Mouse (Mus musculus) stomach, embryonic 15.5 days (tissue): ENCODE measurements around the gene Mybpc3. TPM values are rescaled to one million over a fixed set of nuclear protein-coding genes. Genes with fewer than 3 reads are reported as not detected.

Experiments
- ATAC-seq: fragments of 200-750 bp; cut with Nextera tagmentation; 2 replicates; pipeline ENCODE4 v1.8.0; 2017; ENCODE audit warnings: low read depth, moderate number of reproducible peaks, moderate TSS enrichment; ENCODE audit not compliant: insufficient read depth, low FRiP score
- H3K27ac ChIP-seq: fragments of 300-500 bp; sonication (generic); 2 replicates; pipeline ENCODE4 v1.5.1; 2015; ENCODE audit warnings: mild to moderate bottlenecking, inconsistent platforms
- H3K27me3 ChIP-seq: fragments of 300-500 bp; sonication (generic); replicated peaks from 2 replicates; pipeline ENCODE4 v1.6.1; 2015; ENCODE audit warnings: inconsistent platforms
- H3K36me3 ChIP-seq: fragments of 300-500 bp; sonication (generic); 2 replicates; pipeline ENCODE4 v1.6.1; 2015; ENCODE audit warnings: inconsistent platforms
- H3K4me1 ChIP-seq: fragments of 300-500 bp; sonication (generic); 2 replicates; pipeline ENCODE4 v1.6.1; 2015; ENCODE audit warnings: inconsistent platforms
- H3K4me2 ChIP-seq: fragments of 300-500 bp; sonication (generic); 2 replicates; pipeline ENCODE4 v1.6.1; 2015; ENCODE audit warnings: mild to moderate bottlenecking, inconsistent platforms
- H3K4me3 ChIP-seq: fragments of 300-500 bp; sonication (generic); replicated peaks from 2 replicates; pipeline ENCODE4 v1.5.1; 2015; ENCODE audit warnings: inconsistent platforms
- H3K9ac ChIP-seq: fragments of 300-500 bp; sonication (generic); 2 replicates; pipeline ENCODE4 v1.6.1; 2015; ENCODE audit warnings: inconsistent platforms
- H3K9me3 ChIP-seq: fragments of 300-500 bp; sonication (generic); 2 replicates; pipeline ENCODE4 v1.6.1; 2016; ENCODE audit warnings: inconsistent platforms
- WGBS: fragments of 180-500 bp; shearing (Covaris S2); methylation state at CpG from one replicate; pipeline ENCODE4 v1.1.7; 2015; 5-methylcytosine and 5-hydroxymethylcytosine counted together
- polyA plus RNA-seq: library from polyadenylated mRNA; unstranded; fragments of >200 nt; fragmentation: Nextera tagmentation; extraction: Ambion mirVana; gene quantifications from 2 replicates; pipeline ENCODE4 v1.2.1, GENCODE M21; 2015

Mybpc3 gene
- polyA plus RNA-seq, 1 experiment from 2014 or later = 0.67 TPM

DNA sequence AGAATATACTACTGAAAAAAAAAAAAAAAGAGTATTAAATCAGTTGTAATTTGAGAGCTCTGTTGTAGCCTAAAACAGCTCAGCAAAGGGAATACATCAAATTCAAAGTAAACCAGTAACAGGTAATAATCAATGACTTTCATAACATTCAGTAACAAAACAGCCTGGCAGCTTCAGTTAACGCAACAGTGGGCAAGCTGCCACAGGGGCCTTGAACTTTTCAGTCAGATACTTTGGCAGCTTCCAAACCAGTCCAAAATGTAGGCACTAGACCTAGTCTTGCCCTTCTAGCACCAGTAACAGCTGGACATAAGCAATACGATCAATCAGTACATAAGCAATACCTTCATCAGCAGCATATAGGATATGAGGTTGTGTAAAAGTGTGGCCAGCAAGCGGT, 36.1 kb downstream of the Mybpc3 start:
- Histone ChIP-seq H3K9ac (no peak overlapping the region), H3K9me3 (no peaks in the 10 kb centered on the region), H3K4me2 (no peak overlapping the region), H3K4me3 (no peak overlapping the region), H3K27ac (no peak overlapping the region), H3K4me1 (no peaks in the 10 kb centered on the region), H3K27me3 (no peaks in the 10 kb centered on the region), H3K36me3 (peaks cover 14% of the 10 kb centered on the region; the same call in 1 of the 2 replicates)
- no peak for ATAC-seq
- WGBS = 93% methylated on average over 3 of the region's 3 CpGs

GRCm38 (mm10) chr2:91157002-91157752, 39.2 kb downstream of the Mybpc3 start:
- peak; percentile 80 for ATAC-seq
- 42% methylated on average over 6 of the region's 6 CpGs for WGBS

DNA sequence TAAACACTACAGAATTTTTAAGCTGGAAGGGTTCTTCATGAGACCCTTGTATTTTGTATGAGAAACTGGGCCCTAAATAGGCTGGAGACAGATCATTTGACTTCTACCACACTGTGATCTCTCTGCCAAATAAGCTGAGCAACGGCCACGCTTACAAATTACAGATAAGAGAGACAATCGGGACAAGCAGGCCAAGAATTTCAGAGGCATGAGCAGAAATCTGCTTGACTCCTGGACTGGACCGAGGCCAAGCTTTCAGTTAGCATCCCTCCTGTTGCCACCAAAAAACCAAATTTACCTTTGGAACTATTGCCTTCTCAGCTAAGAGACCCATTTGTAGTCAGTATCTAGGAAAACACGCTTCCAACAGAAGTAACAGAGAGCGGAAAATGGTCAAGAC, 42.6 kb downstream of the Mybpc3 start:
- no peak overlapping the region for H3K27ac ChIP-seq
- no peaks in the 10 kb centered on the region for H3K27me3 ChIP-seq
- H3K36me3 ChIP-seq = 0 out of 2 replicates have a peak, but pooled peaks cover 16% of the 10 kb centered on the region
- no peak overlapping the region for H3K4me2 ChIP-seq
- H3K9ac ChIP-seq = no peak overlapping the region
- no peak for ATAC-seq
- H3K4me3 ChIP-seq = no peak overlapping the region
- WGBS = 73% methylated on average over 6 of the region's 6 CpGs
- no peaks in the 10 kb centered on the region for H3K9me3 ChIP-seq
- no peaks in the 10 kb centered on the region for H3K4me1 ChIP-seq

More at GRCm38 (mm10) chr2:91157002-91157752, 39.2 kb downstream of the Mybpc3 start:
- H3K27ac ChIP-seq = no peak overlapping the region; the same call in 1 of the 2 replicates
- H3K4me1 ChIP-seq = no peaks in the 10 kb centered on the region
- 0 out of 2 replicates have a peak, but pooled peaks cover 16% of the 10 kb centered on the region for H3K36me3 ChIP-seq
- H3K4me3 ChIP-seq = no peak overlapping the region
- no peaks in the 10 kb centered on the region for H3K27me3 ChIP-seq
- H3K9ac ChIP-seq = no peak overlapping the region
- no peaks in the 10 kb centered on the region for H3K9me3 ChIP-seq
- no peak overlapping the region for H3K4me2 ChIP-seq

- Histone ChIP-seq H3K9me3 (no peaks in the 10 kb centered on the region), H3K27me3 (no peaks in the 10 kb centered on the region), H3K27ac (no peak overlapping the region), H3K4me1 (no peaks in the 10 kb centered on the region), H3K9ac (no peak overlapping the region), H3K4me3 (no peak overlapping the region), H3K4me2 (no peak overlapping the region), H3K36me3 (0 out of 2 replicates have a peak, but pooled peaks cover 12% of the 10 kb centered on the region)
- 86% methylated on average over 4 of the region's 4 CpGs for WGBS
- ATAC-seq = no peak
Measured at GRCm38 (mm10) chr2:91162952-91163351, 45.0 kb downstream of the Mybpc3 start.

DNA sequence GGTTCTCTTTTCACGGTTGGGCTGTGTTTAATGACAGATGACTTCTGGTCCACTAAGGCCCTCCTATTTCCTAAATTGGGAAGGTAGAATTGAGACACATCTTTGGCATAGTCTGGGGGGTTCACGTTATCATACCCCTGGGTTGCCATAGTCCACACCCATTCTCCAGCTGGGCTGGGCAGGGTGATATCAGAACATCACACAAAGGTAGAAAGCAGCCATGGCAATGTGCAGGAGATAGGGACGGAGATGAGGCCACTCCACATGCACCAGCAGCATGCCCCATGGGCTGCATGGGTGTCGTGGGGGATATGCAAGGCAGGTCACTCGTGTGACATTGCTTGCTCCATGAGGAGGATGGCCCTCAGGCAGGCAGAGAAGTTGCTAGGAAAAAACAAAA, 45.6 kb downstream of the Mybpc3 start:
- H3K4me3 ChIP-seq = no peak overlapping the region
- 77% methylated on average over 5 of the region's 5 CpGs for WGBS
- no peak for ATAC-seq
- H3K27ac ChIP-seq = no peak overlapping the region
- no peak overlapping the region for H3K9ac ChIP-seq
- no peaks in the 10 kb centered on the region for H3K9me3 ChIP-seq
- H3K36me3 ChIP-seq = 0 out of 2 replicates have a peak, but pooled peaks cover 12% of the 10 kb centered on the region
- H3K4me2 ChIP-seq = no peak overlapping the region
- H3K4me1 ChIP-seq = no peaks in the 10 kb centered on the region
- no peaks in the 10 kb centered on the region for H3K27me3 ChIP-seq

DNA sequence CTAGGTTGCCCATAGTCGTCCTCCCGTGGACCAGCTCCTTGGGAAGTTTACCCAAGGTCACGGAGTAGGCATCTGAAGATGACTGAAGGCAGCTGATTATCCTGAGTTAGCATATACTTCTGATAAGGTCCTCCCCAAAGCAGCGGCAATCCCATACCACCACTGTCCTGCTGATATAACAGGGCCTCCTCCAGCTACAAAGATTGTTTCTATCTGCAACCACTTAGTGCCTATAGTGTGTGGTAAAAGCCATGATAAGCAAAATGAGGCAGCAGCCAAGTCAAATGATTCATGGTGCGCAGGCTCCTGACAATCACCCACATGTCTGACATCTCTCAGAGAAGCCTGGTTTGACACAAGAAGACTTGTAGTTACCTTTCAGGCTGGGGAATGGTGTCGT, 47.0 kb downstream of the Mybpc3 start:
- peaks cover 12% of the 10 kb centered on the region; the same call in 1 of the 2 replicates for H3K36me3 ChIP-seq

GRCm38 (mm10) chr2:91167629-91168028, 49.7 kb downstream of the Mybpc3 start:
- no peaks in the 10 kb centered on the region for H3K9me3 ChIP-seq
- no peaks in the 10 kb centered on the region for H3K27me3 ChIP-seq
- no peak overlapping the region for H3K9ac ChIP-seq
- 54% methylated on average over 4 of the region's 4 CpGs for WGBS
- H3K36me3 ChIP-seq = peaks cover 4% of the 10 kb centered on the region; the same call in 1 of the 2 replicates
- H3K4me3 ChIP-seq = no peak overlapping the region
- ATAC-seq = no peak
- H3K27ac ChIP-seq = no peak overlapping the region
- no peaks in the 10 kb centered on the region for H3K4me1 ChIP-seq
- no peak overlapping the region for H3K4me2 ChIP-seq

More for the DNA sequence above, 47.0 kb downstream of the Mybpc3 start:
- Histone ChIP-seq H3K27me3 (no peaks in the 10 kb centered on the region), H3K9ac (no peak overlapping the region), H3K9me3 (no peaks in the 10 kb centered on the region), H3K4me3 (no peak overlapping the region), H3K4me2 (no peak overlapping the region), H3K4me1 (no peaks in the 10 kb centered on the region), H3K27ac (no peak overlapping the region)
- ATAC-seq = no peak
- 84% methylated on average over 6 of the region's 6 CpGs for WGBS

GRCm38 (mm10) chr2:91169587-91170322, 51.8 kb downstream of the Mybpc3 start:
- no peak for ATAC-seq
- H3K36me3 ChIP-seq = no peaks in the 10 kb centered on the region; the same call in 1 of the 2 replicates
- no peaks in the 10 kb centered on the region for H3K4me1 ChIP-seq
- WGBS = 77% methylated on average over 25 of the region's 25 CpGs
- no peak overlapping the region for H3K4me2 ChIP-seq
- H3K9ac ChIP-seq = no peak overlapping the region
- no peaks in the 10 kb centered on the region for H3K9me3 ChIP-seq
- no peak overlapping the region for H3K27ac ChIP-seq
- no peaks in the 10 kb centered on the region for H3K27me3 ChIP-seq
- H3K4me3 ChIP-seq = no peak overlapping the region

DNA sequence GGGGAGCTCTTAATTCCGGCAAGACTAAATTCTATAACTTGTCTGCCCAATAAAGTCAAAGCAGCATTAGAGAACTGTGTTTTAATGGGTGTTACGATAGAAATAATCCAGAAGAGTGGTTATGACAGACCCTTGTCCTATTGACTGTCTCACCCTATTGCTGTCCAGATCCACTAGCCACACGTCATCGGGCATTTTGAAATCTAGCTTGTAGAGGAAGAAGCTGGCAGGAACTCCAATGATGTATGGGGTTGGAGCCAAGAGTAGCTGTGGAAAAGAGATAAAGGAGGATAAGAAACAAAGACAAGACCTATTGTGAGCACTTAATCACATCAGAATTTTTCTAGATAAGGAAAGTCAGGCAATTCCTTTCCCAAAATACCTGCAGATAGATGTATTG, 57.5 kb downstream of the Mybpc3 start:
- Histone ChIP-seq H3K36me3 (peaks cover 6% of the 10 kb centered on the region), H3K9me3 (no peaks in the 10 kb centered on the region), H3K27me3 (no peaks in the 10 kb centered on the region), H3K4me3 (no peak overlapping the region), H3K27ac (no peak overlapping the region), H3K9ac (no peak overlapping the region), H3K4me1 (no peaks in the 10 kb centered on the region), H3K4me2 (no peak overlapping the region)
- WGBS = 86% methylated on average over 4 of the region's 4 CpGs
- ATAC-seq = no peak

- H3K9me3 ChIP-seq = no peaks in the 10 kb centered on the region
- H3K4me2 ChIP-seq = no peak overlapping the region
- 64% methylated on average over 6 of the region's 6 CpGs for WGBS
- H3K9ac ChIP-seq = no peak overlapping the region
- H3K4me1 ChIP-seq = no peaks in the 10 kb centered on the region
- peaks cover 6% of the 10 kb centered on the region for H3K36me3 ChIP-seq
- H3K4me3 ChIP-seq = no peak overlapping the region
- H3K27ac ChIP-seq = no peak overlapping the region
- no peaks in the 10 kb centered on the region for H3K27me3 ChIP-seq
- ATAC-seq = no peak
Measured at GRCm38 (mm10) chr2:91176234-91176633, 58.3 kb downstream of the Mybpc3 start.

GRCm38 (mm10) chr2:91179825-91180224, 61.9 kb downstream of the Mybpc3 start:
- H3K4me3 ChIP-seq = no peak overlapping the region
- H3K36me3 ChIP-seq = peaks cover 6% of the 10 kb centered on the region
- H3K9ac ChIP-seq = no peak overlapping the region
- no peak overlapping the region for H3K27ac ChIP-seq
- peaks cover 3% of the 10 kb centered on the region for H3K4me1 ChIP-seq
- 53% methylated on average over 4 of the region's 4 CpGs for WGBS
- no peaks in the 10 kb centered on the region for H3K9me3 ChIP-seq
- ATAC-seq = no peak
- H3K4me2 ChIP-seq = no peak overlapping the region
- H3K27me3 ChIP-seq = no peaks in the 10 kb centered on the region

GRCm38 (mm10) chr2:91180706-91181105, 62.8 kb downstream of the Mybpc3 start:
- H3K27me3 ChIP-seq = no peaks in the 10 kb centered on the region
- peaks cover 3% of the 10 kb centered on the region for H3K4me1 ChIP-seq
- no peak overlapping the region for H3K4me2 ChIP-seq
- 72% methylated on average over 5 of the region's 5 CpGs for WGBS
- ATAC-seq = no peak
- peaks cover 6% of the 10 kb centered on the region for H3K36me3 ChIP-seq
- no peak overlapping the region for H3K9ac ChIP-seq
- no peak overlapping the region for H3K4me3 ChIP-seq
- no peaks in the 10 kb centered on the region for H3K9me3 ChIP-seq
- no peak overlapping the region for H3K27ac ChIP-seq
